Mouse (Mus musculus) forebrain, embryonic 14.5 days (tissue): ENCODE measurements at regions not wholly inside any gene's neighbourhood (a gene's known extent, or its start where the extent isn't known, plus 50 kb on each side); places are given as distances from the start of the nearest gene placed in this dataset.

Experiments used
- ATAC-seq: fragments of 200-750 bp; cut with Nextera tagmentation; 2 replicates; pipeline ENCODE4 v1.8.0; 2017; ENCODE audit warnings: mild to moderate bottlenecking, moderate library complexity
- DNase-seq: peaks from one replicate; pipeline ENCODE4 v3.0.0-alpha.2; 2015; ENCODE audit warnings: low spot score
- H3K27ac ChIP-seq: fragments of 300-500 bp; sonication (generic); 2 replicates; pipeline ENCODE4 v1.5.1; 2014; ENCODE audit warnings: low read depth, mild to moderate bottlenecking, control low read depth, low read length, moderate library complexity
- H3K27me3 ChIP-seq: fragments of 300-500 bp; sonication (generic); replicated peaks from 2 replicates; pipeline ENCODE4 v1.6.1; 2014; ENCODE audit warnings: low read length, control low read depth, mixed read lengths; ENCODE audit not compliant: control insufficient read depth, insufficient read depth
- H3K36me3 ChIP-seq: fragments of 300-500 bp; sonication (generic); 2 replicates; pipeline ENCODE4 v1.6.1; 2014; ENCODE audit warnings: low read length, control low read depth; ENCODE audit not compliant: control insufficient read depth, insufficient read depth
- H3K4me1 ChIP-seq: fragments of 300-500 bp; sonication (generic); 2 replicates; pipeline ENCODE4 v1.6.1; 2014; ENCODE audit warnings: antibody characterized with exemption, low read length, control low read depth; ENCODE audit not compliant: control insufficient read depth, insufficient read depth
- H3K4me2 ChIP-seq: fragments of 300-500 bp; sonication (generic); 2 replicates; pipeline ENCODE4 v1.6.1; 2014; ENCODE audit warnings: mild to moderate bottlenecking, control low read depth, low read length
- H3K4me3 ChIP-seq: fragments of 300-500 bp; sonication (generic); 2 replicates; pipeline ENCODE4 v1.5.1; 2014; ENCODE audit warnings: low read depth, low read length, control low read depth
- H3K9ac ChIP-seq: fragments of 300-500 bp; sonication (generic); 2 replicates; pipeline ENCODE4 v1.6.1; 2014; ENCODE audit warnings: mild to moderate bottlenecking, low read length, control low read depth, moderate library complexity
- H3K9me3 ChIP-seq: fragments of 300-500 bp; sonication (generic); replicated peaks from 2 replicates; pipeline ENCODE4 v1.6.1; 2016; ENCODE audit warnings: low read length, control low read depth, mixed read lengths; ENCODE audit not compliant: control insufficient read depth
- WGBS: fragments of 180-500 bp; shearing (Covaris S2); extraction: QIAGEN DNeasy Blood & Tissue Kit; methylation state at CpG from one replicate; pipeline ENCODE4 v1.1.7; 2014; 5-methylcytosine and 5-hydroxymethylcytosine counted together

GRCm38 (mm10) chr9:30592601-30593000, 165.7 kb downstream of the Snx19 start:
- Histone ChIP-seq H3K27me3 (no peaks in the 10 kb centered on the region), H3K4me2 (no peak overlapping the region), H3K36me3 (no peaks in the 10 kb centered on the region), H3K9me3 (no peaks in the 10 kb centered on the region), H3K4me3 (no peak overlapping the region), H3K4me1 (no peaks in the 10 kb centered on the region), H3K9ac (no peak overlapping the region), H3K27ac (no peak overlapping the region)
- WGBS: 93% methylated on average over 2 of the region's 2 CpGs
- DNase-seq: no peak
- no peak for ATAC-seq

DNA sequence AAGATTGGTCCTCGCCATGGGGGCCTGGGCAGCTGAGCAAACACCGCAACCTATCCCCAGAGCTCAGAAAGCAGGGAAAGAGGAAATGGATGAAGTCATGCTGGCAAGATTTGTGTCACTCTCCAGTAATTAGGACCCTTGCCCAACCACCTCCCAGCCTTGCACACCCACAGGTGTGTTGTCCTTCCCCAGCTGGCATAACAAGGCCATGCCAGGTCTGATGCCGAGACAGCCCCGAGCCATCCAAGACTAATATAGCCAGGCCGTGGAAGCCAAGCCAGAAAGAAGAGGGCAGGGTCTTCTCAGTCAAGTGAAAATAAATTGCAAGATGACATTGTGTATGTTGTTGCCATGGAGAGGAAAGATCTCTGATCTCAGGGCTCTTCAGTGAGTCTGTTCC, 164.3 kb downstream of the Snx19 start:
- Histone ChIP-seq H3K27me3 (no peaks in the 10 kb centered on the region), H3K36me3 (no peaks in the 10 kb centered on the region), H3K27ac (no peak overlapping the region), H3K4me2 (no peak overlapping the region), H3K4me1 (no peaks in the 10 kb centered on the region), H3K4me3 (no peak overlapping the region), H3K9me3 (no peaks in the 10 kb centered on the region), H3K9ac (no peak overlapping the region)
- WGBS: 85% methylated on average over 5 of the region's 5 CpGs
- ATAC-seq (no peak), DNase-seq (no peak)

DNA sequence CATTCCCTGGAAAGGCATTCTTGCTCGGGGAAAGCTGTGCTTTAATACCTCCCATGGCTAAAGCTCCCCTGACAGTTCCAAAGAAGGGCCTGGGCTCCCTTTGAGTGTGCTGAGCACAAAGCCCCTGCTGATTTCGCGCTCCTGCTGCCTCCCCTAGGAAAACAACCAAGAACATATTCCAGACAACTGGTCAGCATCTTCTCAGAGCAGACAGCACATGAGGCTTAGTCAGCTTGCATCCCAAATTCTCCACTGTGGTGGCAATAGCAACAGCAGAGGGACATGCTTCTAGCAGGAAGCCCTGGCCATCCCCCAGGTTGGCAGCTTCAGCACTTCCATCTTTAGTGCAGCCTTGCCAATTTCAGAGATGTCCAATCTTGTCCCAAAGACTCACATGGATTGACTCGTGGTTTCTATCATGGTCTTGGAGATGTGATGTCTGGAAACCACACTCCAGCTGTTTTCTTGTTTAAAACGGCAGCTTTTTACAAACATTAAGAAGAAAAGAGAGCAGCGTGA, 163.8 kb downstream of the Snx19 start:
- Histone ChIP-seq H3K9me3 (no peaks in the 10 kb centered on the region), H3K4me2 (no peak overlapping the region), H3K27ac (no peak overlapping the region), H3K9ac (no peak overlapping the region), H3K36me3 (no peaks in the 10 kb centered on the region), H3K4me1 (no peaks in the 10 kb centered on the region), H3K27me3 (no peaks in the 10 kb centered on the region), H3K4me3 (no peak overlapping the region)
- 49% methylated on average over 6 of the region's 6 CpGs for WGBS
- DNase-seq: no peak
- ATAC-seq: no peak

DNA sequence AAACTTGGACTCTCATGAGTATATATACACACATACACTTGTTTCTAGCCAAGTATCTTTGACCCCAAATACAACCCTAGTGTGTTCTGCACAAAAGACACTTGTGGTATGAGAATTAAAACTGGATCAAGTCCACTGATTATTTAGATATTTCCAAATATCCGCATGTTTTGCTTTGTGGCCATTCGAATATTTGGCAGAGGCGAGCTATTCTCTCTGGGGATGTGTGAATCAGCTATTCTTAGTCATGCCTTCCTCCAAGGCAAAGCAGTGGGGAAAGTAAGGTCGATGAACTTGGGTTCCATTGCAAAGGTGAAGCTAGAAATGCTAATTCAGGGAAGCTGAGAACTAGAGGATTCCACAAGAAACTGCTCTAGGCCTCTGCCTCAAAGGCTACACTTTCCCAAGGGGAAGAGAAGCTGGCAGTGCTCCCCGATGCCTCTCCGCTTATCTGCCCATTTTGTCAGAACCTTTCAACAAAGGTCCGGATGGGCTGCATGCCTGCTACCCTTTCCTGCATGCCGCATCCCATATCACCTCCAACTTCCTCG, 154.4 kb downstream of the Snx19 start:
- Histone ChIP-seq H3K4me2 (no peak overlapping the region), H3K9ac (no peak overlapping the region), H3K27ac (no peak overlapping the region), H3K4me3 (no peak overlapping the region), H3K4me1 (no peaks in the 10 kb centered on the region), H3K36me3 (no peaks in the 10 kb centered on the region), H3K27me3 (no peaks in the 10 kb centered on the region), H3K9me3 (no peaks in the 10 kb centered on the region)
- ATAC-seq (no peak), DNase-seq (no peak)
- WGBS: 93% methylated on average over 9 of the region's 9 CpGs

- H3K27ac ChIP-seq: no peak overlapping the region
- H3K9ac ChIP-seq: no peak overlapping the region
- ATAC-seq: no peak
- H3K9me3 ChIP-seq: no peaks in the 10 kb centered on the region
- WGBS: 88% methylated on average over 6 of the region's 6 CpGs
- H3K27me3 ChIP-seq: no peaks in the 10 kb centered on the region
- H3K4me3 ChIP-seq: no peak overlapping the region
- no peak overlapping the region for H3K4me2 ChIP-seq
- no peaks in the 10 kb centered on the region for H3K36me3 ChIP-seq
- no peaks in the 10 kb centered on the region for H3K4me1 ChIP-seq
- no peak for DNase-seq
Observed at GRCm38 (mm10) chr9:30580500-30580899, 153.6 kb downstream of the Snx19 start.

GRCm38 (mm10) chr9:30578213-30578612, 151.3 kb downstream of the Snx19 start:
- Histone ChIP-seq H3K4me2 (no peak overlapping the region), H3K9ac (no peak overlapping the region), H3K4me3 (no peak overlapping the region), H3K4me1 (no peaks in the 10 kb centered on the region), H3K36me3 (no peaks in the 10 kb centered on the region), H3K9me3 (no peaks in the 10 kb centered on the region), H3K27ac (no peak overlapping the region), H3K27me3 (no peaks in the 10 kb centered on the region)
- WGBS: 73% methylated on average over 3 of the region's 3 CpGs
- ATAC-seq (no peak), DNase-seq (no peak)

DNA sequence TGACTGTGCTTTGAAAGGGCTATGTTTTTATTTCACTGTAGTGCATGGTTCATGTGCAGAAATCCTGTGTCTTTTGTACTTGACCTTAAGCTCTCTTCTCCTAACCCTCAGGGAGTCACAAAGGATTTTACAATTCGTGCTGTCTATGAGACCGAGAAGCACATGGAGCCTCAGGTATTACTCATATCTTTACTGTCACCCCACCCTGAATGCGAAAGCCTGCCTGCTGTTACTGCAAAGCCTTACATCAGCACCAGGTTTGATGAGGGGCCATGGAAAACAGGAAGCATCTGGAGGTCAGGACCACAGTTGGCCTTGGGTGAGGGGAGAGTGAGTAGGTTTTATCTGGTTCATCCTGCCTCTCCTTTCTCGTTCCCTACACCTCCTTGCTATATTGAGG, 150.3 kb downstream of the Snx19 start:
- WGBS: 79% methylated on average over 4 of the region's 4 CpGs
- H3K4me3 ChIP-seq: no peak overlapping the region
- no peak for ATAC-seq

DNA sequence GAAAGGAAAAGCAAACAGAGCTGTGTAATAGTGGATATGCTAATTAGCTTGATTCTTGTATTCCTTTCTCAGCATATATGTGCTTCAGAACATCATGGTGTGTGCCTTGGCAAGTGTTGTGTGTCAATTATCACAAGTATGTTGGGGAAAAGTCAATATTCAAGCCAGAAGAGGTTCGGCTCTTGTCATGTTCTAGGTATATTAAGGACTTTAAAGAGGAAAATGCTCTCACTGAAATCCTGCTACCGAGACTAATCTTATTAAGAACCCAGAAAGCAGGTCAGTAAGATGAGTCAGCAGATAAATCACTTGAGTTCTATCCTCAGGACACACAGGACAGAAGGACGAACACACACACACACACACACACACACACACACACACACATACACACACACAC, 148.6 kb downstream of the Snx19 start:
- H3K9ac ChIP-seq: no peak overlapping the region
- ATAC-seq: no peak
- H3K27ac ChIP-seq: no peak overlapping the region
- H3K4me3 ChIP-seq: no peak overlapping the region
- WGBS: 70% methylated on average over 3 of the region's 3 CpGs
- H3K4me1 ChIP-seq: no peaks in the 10 kb centered on the region
- no peaks in the 10 kb centered on the region for H3K9me3 ChIP-seq
- H3K4me2 ChIP-seq: no peak overlapping the region
- DNase-seq: no peak
- no peaks in the 10 kb centered on the region for H3K36me3 ChIP-seq
- no peaks in the 10 kb centered on the region for H3K27me3 ChIP-seq

More for the DNA sequence above, 150.3 kb downstream of the Snx19 start:
- Histone ChIP-seq H3K4me2 (no peak overlapping the region), H3K9ac (no peak overlapping the region), H3K9me3 (no peaks in the 10 kb centered on the region), H3K27ac (no peak overlapping the region), H3K27me3 (no peaks in the 10 kb centered on the region), H3K4me1 (no peaks in the 10 kb centered on the region), H3K36me3 (no peaks in the 10 kb centered on the region)
- no peak for DNase-seq

DNA sequence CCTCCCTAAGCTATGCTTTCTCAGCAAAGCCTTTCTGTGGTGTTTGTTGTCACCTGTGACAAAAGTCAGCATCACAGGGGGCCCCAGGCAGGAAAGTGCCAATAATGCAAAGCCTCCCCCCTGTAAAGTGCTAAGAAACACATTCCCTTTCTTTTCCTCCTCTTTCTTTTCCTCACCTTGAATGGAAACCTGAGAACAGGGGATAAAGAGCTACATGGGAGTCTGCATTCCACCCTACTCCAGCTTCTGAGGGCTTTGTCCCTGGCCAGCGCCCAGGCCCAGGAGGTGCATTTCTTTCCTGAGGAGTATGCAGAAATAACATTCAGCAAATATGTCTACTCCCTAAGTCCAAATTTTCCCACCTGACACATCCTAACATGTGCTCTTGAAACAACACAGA, 146.4 kb downstream of the Snx19 start:
- H3K4me2 ChIP-seq: no peak overlapping the region
- H3K36me3 ChIP-seq: no peaks in the 10 kb centered on the region
- no peaks in the 10 kb centered on the region for H3K27me3 ChIP-seq
- no peak for ATAC-seq
- H3K27ac ChIP-seq: no peak overlapping the region
- H3K9me3 ChIP-seq: no peaks in the 10 kb centered on the region
- 6% methylated on average over 1 of the region's 1 CpGs for WGBS
- H3K9ac ChIP-seq: no peak overlapping the region
- H3K4me3 ChIP-seq: no peak overlapping the region
- no peak for DNase-seq
- no peaks in the 10 kb centered on the region for H3K4me1 ChIP-seq
